Mouse (Mus musculus): Measurements from ENCODE around the gene Dlx2. TPM values are rescaled to one million over a fixed set of nuclear protein-coding genes. Genes with fewer than 3 reads are reported as not detected.

Gene Dlx2
- polyA plus RNA-seq, 1 experiment = 0.01 TPM

DNA sequence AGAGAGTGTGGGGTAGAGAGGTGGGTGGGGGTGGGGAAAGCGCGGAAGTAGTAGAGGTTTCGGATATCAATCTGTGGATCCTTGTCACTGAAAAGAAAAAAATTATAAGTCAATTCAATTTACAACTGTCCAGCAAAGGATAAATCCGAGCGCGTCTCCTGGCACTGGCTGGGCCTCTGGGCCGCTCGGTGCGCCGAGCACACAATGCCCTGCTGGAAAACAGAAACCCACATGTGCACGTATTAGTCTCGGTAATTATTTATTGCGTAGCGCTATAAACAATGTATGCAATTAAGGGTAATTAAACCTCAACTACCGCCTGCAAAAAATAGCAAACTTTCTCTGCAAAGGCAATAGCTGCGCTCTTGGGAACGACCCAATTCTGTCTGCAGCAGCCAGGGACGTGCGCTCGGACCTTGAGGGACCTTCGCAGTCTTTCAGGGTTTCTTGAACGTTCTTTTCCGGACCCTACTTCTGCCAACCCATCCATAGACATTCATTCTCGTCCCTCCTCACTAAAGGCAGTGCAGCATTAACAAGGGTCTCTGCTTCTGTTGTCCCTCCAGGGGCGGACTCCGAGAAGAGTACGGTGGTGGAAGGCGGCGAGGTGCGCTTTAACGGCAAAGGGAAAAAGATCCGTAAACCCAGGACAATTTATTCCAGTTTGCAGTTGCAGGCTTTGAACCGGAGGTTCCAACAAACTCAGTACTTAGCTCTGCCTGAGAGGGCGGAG is 16.0 kb downstream of the Dlx2 start:
- no peaks in the 10 kb centered on the region for H3K36me3 ChIP-seq (ENCODE audit: control insufficient read depth)
- TF ChIP-seq GATA1 (IDR thresholded peaks at IDR 0.05; ENCODE audit: low read length) (no peak), TAL1 (IDR thresholded peaks at IDR 0.05; ENCODE audit: low read length) (no peak)
- H3K9me3 ChIP-seq (ENCODE audit: control insufficient read depth, low read length) = peaks cover 23% of the 10 kb centered on the region; the same call in 1 of the 2 replicates
- H3K27me3 ChIP-seq (ENCODE audit: control insufficient read depth) = peaks cover 100% of the 10 kb centered on the region
- peaks cover 23% of the 10 kb centered on the region for H3K4me1 ChIP-seq (ENCODE audit: control insufficient read depth)
- H3K4me3 ChIP-seq (replicated peaks) = no peak overlapping the region

DNA sequence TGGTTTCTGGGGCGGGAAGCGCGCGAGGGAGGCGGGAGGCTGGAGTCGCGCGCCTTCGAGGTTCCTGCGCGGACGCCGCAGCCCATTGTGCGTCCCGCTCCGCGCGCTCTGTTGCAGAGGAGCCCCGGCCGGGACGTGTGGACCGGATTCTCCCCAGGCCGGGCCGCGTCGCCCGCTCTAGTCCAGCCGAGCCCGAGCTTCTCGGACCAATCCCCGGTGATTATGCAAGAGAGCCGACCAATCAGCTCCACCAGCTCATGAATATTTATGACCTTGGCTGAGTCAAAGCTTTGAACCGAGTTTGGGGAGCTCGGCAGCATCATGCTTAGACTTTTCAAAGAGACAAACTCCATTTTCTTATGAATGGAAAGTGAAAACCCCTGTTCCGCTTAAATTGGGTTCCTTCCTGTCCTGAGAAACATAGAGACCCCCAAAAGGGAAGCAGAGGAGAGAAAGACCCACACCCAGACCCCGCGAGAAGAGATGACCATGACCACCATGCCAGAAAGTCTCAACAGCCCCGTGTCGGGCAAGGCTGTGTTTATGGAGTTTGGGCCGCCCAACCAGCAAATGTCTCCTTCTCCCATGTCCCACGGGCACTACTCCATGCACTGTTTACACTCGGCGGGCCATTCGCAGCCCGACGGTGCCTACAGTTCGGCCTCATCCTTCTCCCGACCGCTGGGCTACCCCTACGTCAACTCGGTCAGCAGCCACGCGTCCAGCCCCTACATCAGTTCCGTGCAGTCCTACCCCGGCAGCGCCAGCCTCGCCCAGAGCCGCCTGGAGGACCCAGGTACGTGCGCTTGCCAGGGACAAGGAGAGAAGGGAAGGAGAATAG is 16.8 kb downstream of the Dlx2 start:
- Histone ChIP-seq H3K4me1 (ENCODE audit: control insufficient read depth) (peaks cover 23% of the 10 kb centered on the region), H3K27me3 (ENCODE audit: control insufficient read depth) (peaks cover 100% of the 10 kb centered on the region), H3K36me3 (ENCODE audit: control insufficient read depth) (no peaks in the 10 kb centered on the region), H3K4me3 (replicated peaks) (peak overlapping the region; percentile 57), H3K9me3 (ENCODE audit: control insufficient read depth, low read length) (peaks cover 23% of the 10 kb centered on the region; the same call in 1 of the 2 replicates)
- TF ChIP-seq TAL1 (IDR thresholded peaks at IDR 0.05; ENCODE audit: low read length) (no peak), GATA1 (IDR thresholded peaks at IDR 0.05; ENCODE audit: low read length) (no peak)

DNA sequence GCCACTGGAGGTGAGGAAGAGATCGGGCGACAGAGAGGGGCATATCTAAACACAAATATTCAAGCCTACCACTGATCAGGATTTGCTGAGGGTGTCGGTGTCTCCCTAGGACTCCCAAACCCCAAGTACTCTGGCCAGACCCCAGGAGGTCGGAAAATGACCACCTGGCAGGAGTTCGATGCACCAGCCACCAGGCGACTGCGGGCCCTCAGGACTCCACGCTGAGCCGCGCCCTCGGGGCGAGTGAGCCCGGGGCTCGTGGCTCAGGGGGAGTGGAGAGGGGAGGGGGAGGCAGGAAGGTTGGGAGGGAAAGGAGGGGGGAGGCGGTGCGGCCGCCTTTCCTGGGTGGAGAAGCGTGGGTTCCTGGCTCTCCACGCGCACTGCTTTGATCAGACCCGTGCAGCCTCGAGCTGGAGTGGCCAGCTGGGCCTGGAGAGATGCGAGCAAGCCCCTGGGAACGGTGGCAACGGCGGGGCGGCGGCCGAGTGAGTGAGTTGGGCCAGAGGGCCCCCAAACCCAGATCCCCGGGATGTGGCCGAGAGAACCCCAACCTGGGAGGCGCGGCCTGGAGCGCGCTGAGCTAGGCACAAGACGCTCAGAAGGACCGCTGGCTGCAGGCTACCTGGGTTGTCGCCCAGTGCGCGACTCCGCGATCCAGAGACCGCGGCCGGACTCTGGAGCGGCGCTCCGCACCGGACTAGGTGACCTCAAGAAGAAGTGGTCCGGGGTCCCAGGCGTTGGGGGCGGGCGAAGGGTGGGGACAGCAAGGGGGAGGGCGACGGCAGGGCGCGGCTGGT is 17.6 kb downstream of the Dlx2 start:
- H3K9me3 ChIP-seq (ENCODE audit: control insufficient read depth, low read length) = peaks cover 23% of the 10 kb centered on the region; the same call in 1 of the 2 replicates
- TF ChIP-seq TAL1 (IDR thresholded peaks at IDR 0.05; ENCODE audit: low read length) (no peak), GATA1 (IDR thresholded peaks at IDR 0.05; ENCODE audit: low read length) (no peak)
- H3K36me3 ChIP-seq (ENCODE audit: control insufficient read depth) = no peaks in the 10 kb centered on the region
- peak overlapping the region; percentile 57 for H3K4me3 ChIP-seq (replicated peaks)
- H3K4me1 ChIP-seq (ENCODE audit: control insufficient read depth) = peaks cover 23% of the 10 kb centered on the region
- peaks cover 99% of the 10 kb centered on the region for H3K27me3 ChIP-seq (ENCODE audit: control insufficient read depth)

DNA sequence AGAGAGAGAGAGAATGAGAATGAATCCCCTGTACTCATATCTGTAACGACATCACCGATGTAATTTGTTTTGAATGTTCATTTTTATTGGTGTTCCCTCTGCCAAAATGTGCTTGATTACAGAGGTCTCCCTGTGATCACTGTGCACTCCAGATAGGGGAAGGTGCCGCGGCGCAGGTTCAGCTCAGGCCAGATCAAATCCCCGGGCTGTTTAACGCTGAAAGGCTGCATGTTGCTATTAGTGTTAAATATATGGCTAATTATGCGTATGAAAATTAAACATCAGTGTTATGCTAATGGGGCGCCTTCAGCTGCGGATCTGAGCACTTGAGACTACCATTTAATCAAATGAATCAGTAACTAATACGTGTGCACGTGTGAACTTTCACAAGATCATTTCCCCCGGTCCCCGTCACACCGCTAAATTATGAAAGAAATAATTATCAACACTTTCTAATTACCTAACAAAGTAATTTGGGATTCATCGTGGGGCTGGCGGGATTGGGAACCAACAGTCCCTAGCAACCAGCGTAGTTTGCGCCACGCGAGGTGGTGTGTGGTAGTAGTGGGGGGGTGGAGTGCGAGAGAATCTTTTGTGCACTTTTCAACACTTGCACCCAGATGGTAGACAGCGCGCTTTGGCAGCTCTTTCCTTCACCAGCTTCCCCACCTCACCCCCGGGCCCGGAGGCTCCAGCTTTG is 18.4 kb downstream of the Dlx2 start, which contains the start of gene Dlx1:
Dlx1 (plus strand) TSS at position 100 of the 700 bp plus-strand sequence.
- TF ChIP-seq TAL1 (IDR thresholded peaks at IDR 0.05; ENCODE audit: low read length) (no peak), GATA1 (IDR thresholded peaks at IDR 0.05; ENCODE audit: low read length) (no peak)
- Histone ChIP-seq H3K9me3 (ENCODE audit: control insufficient read depth, low read length) (peaks cover 23% of the 10 kb centered on the region; the same call in 1 of the 2 replicates), H3K4me3 (replicated peaks) (peak within 1 kb of the TSS; percentile 57), H3K36me3 (ENCODE audit: control insufficient read depth) (no peaks in the 10 kb centered on the region), H3K4me1 (ENCODE audit: control insufficient read depth) (peaks cover 24% of the 10 kb centered on the region), H3K27me3 (ENCODE audit: control insufficient read depth) (peaks cover 99% of the 10 kb centered on the region)

DNA sequence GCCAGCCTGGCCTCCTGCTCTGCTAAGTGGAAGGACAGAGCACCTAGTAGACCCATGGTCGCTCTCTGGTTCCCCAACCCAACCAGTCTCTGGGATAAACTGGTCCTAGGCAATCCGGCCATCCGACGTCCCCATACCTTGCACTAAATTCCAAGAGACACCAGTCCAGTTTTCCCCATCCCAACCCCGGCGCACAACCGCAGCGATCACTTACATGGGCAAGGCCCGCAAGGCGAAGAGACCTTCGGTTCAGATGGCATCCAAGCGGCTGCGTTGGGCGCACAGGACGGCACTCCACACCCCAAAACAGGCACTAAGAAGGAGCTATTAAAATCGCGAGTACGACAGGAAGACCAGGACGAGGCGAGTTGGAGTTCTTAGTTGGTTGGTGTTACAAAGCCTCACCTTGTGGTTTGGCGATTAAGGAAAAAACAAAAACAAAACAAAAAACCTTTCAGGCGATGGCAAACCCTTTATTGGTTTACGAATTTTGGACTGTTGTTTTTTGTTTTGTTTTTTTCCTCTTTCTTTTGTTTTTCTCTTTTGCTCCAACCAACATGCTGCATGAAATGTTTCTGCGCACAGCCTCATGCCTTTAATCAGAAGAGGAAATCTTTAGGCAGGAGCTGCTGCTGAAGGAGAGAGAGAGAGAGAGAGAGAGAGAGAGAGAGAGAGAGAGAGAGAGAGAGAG is 19.1 kb downstream of the Dlx2 start:
- H3K27me3 ChIP-seq (ENCODE audit: control insufficient read depth) = peaks cover 98% of the 10 kb centered on the region

DNA sequence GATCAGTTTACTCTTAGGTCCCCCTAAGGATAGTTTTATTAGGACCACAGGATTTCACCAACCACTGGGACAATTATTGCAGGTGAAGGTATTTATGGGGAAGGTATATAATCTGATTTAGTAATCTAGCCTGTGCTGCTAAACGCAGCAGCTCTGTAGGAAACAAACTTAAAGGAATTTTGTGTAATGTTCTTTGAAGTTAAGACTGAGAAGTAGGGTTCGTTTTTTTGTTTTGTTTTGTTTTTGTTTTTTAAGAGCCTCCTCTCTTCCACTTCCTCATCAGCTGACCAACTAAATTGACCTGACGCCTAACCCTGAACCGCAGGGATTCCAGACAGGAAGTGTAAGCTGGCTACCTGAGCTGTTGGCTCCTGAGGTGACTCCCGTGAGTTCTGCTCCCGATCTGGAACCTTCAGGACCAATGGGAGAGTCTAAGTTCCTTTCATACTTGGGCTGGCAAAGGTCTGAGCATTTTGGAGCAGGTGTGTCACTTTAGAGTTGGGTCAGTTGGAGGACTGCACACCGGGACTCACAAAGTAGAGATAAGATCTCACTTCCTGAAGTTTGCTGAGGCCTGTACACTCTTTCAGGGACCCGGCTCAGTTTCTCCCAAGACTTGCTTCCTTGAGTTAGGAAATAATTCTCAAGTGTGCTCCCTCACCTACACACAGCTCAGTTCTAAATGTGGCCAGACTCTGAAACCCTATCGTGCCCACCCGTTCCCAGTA is 19.8 kb downstream of the Dlx2 start:
- peaks cover 24% of the 10 kb centered on the region for H3K4me1 ChIP-seq (ENCODE audit: control insufficient read depth)
- peaks cover 91% of the 10 kb centered on the region for H3K27me3 ChIP-seq (ENCODE audit: control insufficient read depth)
- H3K4me3 ChIP-seq (replicated peaks) = no peak overlapping the region
- TF ChIP-seq GATA1 (IDR thresholded peaks at IDR 0.05; ENCODE audit: low read length) (no peak), TAL1 (IDR thresholded peaks at IDR 0.05; ENCODE audit: low read length) (no peak)
- H3K9me3 ChIP-seq (ENCODE audit: control insufficient read depth, low read length) = peaks cover 17% of the 10 kb centered on the region; the same call in 1 of the 2 replicates
- H3K36me3 ChIP-seq (ENCODE audit: control insufficient read depth) = no peaks in the 10 kb centered on the region

More for the DNA sequence above, 19.1 kb downstream of the Dlx2 start:
- H3K4me1 ChIP-seq (ENCODE audit: control insufficient read depth) = peaks cover 25% of the 10 kb centered on the region
- H3K9me3 ChIP-seq (ENCODE audit: control insufficient read depth, low read length) = peaks cover 23% of the 10 kb centered on the region; the same call in 1 of the 2 replicates
- TF ChIP-seq TAL1 (IDR thresholded peaks at IDR 0.05; ENCODE audit: low read length) (no peak), GATA1 (IDR thresholded peaks at IDR 0.05; ENCODE audit: low read length) (no peak)
- no peaks in the 10 kb centered on the region for H3K36me3 ChIP-seq (ENCODE audit: control insufficient read depth)
- no peak overlapping the region for H3K4me3 ChIP-seq (replicated peaks)

DNA sequence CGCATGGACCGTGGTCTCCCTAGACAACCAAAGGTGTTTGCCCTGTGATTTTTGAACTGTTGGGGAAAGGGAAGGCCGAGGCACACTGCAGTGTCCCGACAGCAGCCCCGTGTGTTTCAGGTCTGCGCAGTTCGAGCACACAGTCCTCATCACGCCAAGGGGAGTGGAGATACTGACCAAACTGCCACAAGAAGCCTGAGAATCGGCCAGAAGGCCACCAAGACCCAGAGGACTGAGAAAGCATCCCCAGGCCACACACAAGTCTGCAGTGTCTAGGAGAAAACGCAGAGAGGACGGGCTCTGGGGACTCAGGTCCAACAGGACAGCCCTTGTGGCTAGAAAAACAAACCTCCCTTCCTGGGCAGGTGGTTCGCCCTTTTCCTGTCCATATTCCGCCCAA is 21.8 kb downstream of the Dlx2 start:
- TF ChIP-seq GATA1 (IDR thresholded peaks at IDR 0.05; ENCODE audit: low read length) = no peak
- TF ChIP-seq TAL1 (IDR thresholded peaks at IDR 0.05; ENCODE audit: low read length) = no peak
- no peaks in the 10 kb centered on the region for H3K36me3 ChIP-seq (ENCODE audit: control insufficient read depth)
- no peak overlapping the region for H3K4me3 ChIP-seq (replicated peaks)
- H3K9me3 ChIP-seq (ENCODE audit: control insufficient read depth, low read length) = peaks cover 8% of the 10 kb centered on the region; the same call in 1 of the 2 replicates
- peaks cover 20% of the 10 kb centered on the region for H3K4me1 ChIP-seq (ENCODE audit: control insufficient read depth)
- H3K27me3 ChIP-seq (ENCODE audit: control insufficient read depth) = peaks cover 71% of the 10 kb centered on the region
